Mouse (Mus musculus) adrenal gland, postnatal 25 days (tissue): ENCODE data around the gene Pknox2. TPM values are rescaled to one million over a fixed set of nuclear protein-coding genes. Genes with fewer than 3 reads are reported as not detected.

Source experiments
- DNase-seq: peaks from one replicate; pipeline ENCODE4 v3.0.0; 2021; ENCODE audit warnings: mixed read lengths
- total RNA-seq: library from RNA; stranded (reverse); gene quantifications from 2 replicates; pipeline ENCODE4 v1.2.3, GENCODE M21; 2021

Gene Pknox2
- total RNA-seq, 1 experiment from 2014 or later: 1.9 TPM

DNA sequence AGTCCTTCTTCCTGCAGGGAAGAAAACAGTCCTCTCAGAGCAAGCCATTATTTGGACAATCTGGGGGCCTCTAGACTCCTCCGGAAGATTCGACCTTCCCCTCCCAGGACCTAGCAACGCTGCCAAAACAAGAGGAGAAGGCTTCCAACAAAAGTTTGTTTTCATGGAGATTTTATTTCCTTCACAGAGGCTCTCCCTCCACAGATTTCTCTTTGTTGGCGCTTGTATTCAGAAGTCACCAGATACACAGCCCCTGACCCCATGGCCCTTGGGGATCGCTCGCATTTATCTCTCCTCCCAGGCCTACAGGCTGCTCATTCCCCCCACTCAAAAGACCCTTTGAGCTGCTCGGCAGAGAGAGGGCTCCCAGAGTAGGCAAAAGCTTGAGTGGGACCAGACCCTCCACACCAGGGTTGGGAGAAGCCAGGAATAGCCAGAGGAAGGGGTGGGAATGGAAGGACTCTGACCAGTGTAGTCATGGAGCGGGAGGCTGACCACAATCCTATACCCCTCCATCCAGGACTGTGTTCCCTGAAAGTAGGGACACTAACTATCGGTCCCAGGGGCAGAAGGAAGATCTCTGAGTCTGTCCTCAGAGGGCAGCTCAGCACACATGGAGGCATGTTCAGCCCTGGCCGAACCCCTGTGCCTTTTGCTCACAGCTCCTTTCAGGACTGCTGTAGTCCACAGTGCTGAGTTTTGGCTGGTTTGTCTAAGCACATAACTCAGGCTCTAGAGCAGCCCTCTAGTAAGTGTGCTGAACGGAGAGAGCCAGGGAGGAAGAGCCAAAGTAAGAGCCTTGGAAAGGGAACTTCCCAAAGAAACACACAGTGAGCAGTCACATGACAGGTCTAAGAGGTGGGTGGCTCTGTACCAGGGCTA lies 45.9 kb downstream of the Pknox2 start:
- DNase-seq: no peak

GRCm38 (mm10) chr9:37099595-37099994 lies 47.6 kb downstream of the Pknox2 start:
- DNase-seq: no peak

- no peak for DNase-seq
These were observed 48.6 kb downstream of the Pknox2 start for GRCm38 (mm10) chr9:37098600-37098999.

DNA sequence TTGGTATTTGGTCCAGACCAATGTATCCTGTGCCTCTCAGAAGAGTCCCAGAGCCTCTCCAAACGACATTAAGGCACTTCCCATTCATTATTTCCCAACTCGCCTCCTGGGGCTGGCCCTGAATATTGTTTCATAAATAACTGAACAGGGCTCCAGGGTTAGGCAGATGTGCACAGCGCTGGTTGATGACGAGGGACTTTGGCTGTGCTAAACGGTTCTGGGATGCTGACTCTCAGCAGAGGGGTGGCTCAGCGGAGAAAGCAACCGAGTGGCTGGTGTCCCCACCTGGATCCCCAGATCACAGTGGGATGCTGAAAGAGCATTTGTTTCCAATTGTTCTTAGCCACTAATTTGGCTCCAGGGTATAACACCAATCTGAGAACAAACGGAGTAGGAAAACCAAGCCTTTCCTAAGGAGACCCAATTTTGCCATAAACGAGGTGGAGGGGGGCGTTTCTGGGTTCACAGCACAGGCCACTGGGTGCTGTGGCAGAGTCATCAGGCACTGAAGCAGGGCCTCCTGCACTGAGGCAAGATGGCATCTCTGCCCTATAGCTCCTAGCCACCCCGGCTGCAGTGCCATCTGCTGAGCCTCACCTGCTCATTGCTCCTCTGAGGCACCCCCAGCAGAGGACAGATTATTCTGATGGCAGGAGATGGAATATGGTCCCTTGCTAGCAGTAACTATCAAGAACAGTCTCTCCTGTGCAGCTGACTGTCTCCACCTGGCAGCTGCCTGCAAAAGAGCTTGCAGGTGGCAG lies 52.8 kb downstream of the Pknox2 start:
- no peak for DNase-seq

GRCm38 (mm10) chr9:37093086-37093485 lies 54.1 kb downstream of the Pknox2 start:
- DNase-seq: no peak

DNA sequence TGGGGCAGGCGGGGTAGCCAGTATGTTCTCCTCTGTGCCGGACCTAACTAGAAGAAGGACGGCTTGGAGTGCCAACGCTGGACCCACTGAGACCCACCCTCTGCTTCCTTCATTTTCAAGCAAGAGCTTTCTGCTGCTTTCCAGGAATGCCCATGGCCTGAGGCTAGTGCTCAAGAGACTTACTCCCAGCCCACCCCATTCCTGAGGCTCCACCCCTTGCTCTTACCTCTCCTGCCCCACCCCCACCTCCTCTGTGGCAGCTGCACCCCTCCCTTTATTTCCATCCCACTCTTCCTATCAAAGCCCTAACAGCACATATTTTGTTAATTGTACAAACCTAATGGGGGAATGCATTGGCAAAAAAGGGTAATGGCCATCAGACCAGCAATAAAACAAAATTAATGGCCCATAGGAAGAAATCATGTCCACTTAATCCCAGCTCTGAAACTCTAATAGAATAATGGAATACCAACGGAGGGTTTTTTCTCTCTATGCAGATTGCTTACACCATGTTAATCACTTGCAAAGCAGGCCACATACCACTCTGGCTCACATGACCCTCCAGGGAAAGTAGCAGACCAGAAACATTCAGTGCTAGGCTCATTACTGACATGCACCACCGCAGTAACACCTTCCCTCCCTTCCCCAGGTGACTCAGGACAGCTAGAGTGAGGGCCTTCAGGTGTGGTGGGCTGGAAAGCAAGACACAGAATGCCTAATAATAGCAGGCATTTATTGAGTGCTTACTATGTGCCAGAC lies 57.1 kb downstream of the Pknox2 start:
- DNase-seq: no peak

- DNase-seq: no peak
These were observed 61.8 kb downstream of the Pknox2 start for GRCm38 (mm10) chr9:37085370-37085769.

- no peak for DNase-seq
These were observed 65.0 kb downstream of the Pknox2 start for GRCm38 (mm10) chr9:37082246-37082645.

DNA sequence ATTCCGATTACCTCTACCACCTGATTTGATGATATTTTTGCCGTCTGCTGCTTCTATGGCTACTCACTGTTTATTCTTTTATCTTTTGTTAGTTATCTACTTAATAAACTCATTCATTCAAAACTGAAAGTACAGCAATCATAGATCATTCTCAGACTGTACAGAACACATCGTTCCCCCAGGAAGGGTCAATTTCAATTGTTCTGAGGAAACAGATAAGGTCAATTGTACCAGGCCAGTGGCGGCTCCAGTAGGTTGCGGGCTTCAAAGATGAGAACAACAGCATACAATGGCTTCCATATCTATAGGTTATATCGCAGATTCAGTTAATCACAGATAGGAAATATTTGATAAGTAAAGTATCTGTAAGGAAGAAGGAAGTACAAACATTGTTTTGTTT lies 66.9 kb downstream of the Pknox2 start:
- DNase-seq: no peak

DNA sequence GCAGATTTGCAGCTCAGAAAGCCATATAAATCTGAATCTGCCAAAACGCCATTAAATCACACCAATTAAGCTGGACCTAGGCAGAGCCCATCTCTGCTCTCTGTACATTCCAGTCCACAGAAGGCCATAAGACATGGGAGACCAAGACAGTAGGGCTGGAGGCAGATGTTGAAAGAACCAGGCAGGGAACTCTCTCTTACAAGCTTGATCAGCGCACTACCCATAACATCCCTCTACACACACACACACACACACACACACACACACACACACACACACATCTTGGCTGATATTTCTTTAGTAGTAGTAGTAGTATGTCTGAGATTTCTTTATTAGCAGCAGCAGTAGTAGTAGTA lies 70.2 kb downstream of the Pknox2 start:
- DNase-seq: no peak

DNA sequence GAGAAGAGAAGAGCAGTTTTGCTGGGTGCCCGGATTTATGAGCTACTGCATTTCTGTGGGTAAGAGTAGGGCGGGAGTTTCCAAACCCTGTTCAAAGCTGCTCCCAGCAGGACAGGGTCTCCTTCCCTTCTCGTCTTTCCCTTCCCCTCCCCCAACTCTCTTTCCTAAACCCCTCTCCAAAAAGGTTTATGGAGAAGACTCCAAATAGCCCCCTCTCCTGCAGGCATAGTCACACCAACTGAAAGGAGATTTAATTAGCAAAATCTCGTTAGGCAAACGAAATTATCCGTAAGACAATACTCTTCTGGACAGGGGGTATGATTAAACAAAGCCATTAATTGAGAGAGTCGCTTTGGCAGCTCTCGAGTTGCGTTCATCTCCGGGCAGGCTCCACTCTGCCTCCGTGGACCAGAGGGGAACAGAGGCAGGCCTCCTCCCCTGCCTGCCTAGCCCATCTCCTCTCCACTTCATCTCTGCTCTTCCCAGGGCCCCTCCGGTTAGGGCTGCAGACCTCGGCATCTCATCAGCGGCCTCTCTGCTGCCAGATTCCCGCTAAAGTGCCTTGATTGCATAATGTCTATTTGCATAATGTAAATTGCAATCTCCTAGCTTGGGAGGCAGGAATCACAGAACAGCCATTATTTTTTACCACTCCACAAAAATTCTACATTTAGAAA lies 70.7 kb downstream of the Pknox2 start:
- DNase-seq: no peak

DNA sequence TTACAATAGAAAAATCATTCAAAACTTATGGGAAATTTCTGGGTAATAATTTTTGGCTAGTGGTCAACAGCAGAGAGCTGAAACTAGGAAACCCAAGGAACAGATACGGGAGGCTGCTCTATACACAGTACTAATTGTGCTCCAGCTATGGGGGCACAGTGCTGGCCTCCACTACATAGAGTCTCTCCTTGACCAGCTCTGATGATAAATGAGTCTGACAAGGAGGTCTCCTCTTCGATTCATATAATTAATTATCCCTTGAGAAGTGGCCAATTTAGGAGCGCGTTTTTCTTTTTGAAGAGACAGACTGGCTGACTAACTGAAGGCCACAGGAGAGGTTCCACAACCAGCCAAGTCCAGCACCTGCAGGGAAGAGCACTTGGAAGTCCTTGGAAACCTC lies 71.3 kb downstream of the Pknox2 start:
- no peak for DNase-seq

DNA sequence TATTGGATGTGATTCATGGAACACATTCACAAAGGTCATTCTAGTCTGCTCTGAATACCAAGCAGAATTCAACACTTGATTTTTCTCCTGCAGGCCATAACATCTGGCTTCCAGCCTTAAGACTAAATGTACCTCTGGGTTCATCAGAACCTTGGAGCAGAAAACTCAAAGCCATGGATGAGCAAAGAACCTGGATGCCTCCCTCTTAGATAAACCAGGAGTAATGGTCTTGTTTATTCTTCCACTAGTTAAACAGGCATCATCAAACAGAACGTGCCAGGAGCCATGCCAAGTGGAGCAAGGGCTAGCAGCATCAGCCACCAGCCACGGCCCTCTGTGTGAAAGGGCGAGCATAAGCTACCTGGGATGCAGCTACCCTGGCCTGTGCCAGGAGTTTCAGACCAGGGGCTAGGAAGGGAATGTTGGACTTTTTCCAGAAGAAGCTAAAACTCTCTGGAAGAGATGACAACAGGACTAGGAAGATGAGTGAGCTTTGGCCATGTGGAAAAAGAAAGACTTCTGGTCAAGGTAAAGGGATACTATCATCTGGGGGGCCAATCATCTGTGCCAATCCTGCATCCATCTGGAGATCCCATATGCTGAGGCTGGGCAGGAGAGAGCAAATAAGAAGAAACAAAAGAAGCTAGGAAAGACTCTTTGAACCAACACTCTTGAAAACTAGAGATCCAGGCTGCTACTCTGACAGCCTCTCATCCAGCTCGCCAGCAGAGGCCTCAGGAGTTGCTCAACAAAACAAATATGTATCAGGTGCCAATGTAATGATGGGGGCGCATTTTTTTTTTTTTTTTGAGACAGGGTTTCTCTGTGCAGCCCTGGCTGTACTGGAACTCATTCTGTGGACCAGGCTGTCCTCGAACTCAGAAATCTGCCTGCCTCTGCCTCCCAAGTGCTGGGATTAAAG lies 77.6 kb downstream of the Pknox2 start:
- DNase-seq: no peak

GRCm38 (mm10) chr9:37067473-37067830 lies 79.8 kb downstream of the Pknox2 start:
- no peak for DNase-seq

DNA sequence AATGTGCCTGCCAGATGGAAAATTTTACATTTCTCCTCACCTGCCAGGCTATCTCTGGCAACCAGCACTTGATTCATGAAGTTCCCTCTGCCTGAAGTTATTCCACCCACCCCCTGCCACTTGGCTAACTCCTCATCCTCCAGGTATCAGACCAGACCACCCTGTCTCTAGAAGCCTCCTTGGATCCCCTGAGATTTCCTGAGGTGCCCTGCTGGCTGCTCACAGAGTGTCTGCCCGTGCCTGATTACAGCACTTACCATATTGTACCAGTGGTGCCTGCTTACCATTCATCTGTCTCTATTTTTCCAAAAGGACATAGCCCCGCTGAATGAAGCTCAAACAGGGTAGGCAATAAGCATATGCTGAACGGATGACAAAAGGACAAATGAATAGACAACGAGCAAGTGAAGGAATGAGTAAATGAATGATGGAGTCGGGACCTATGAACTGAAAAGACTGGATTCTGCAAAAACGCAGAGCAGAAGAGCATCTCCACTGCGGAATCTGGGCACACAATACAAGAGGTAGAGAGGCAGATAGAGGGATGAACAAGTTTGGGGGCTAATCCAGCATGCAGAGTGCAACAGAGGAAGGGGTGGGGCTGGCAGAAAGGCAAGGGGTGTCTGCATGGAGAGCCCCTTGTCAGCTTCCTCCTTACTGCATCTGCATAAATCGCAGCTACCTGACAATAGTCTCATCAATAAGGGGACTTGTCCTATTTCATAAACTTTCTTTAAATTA lies 80.3 kb downstream of the Pknox2 start:
- no peak for DNase-seq

DNA sequence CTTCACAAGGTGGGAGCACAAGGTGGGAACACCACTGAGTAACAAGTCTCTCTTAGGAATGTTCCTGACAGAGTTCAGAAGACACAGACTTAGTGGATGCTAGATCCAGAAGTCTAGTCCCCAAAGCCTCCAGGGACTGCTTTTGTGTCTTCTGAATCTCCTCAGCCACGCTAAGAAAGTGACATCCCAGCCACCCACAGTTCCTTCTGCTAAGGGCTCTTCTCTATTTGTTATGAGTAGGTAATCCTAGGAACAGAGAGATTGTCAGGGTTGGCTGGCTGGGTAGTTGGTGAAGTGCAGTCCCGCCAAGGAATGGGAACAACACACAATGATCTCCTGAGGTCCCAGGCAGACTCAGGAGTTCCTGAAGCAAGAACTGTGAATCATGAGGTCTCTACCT lies 85.6 kb downstream of the Pknox2 start:
- no peak for DNase-seq

- DNase-seq: no peak
These were observed 92.5 kb downstream of the Pknox2 start for GRCm38 (mm10) chr9:37054703-37055102.

GRCm38 (mm10) chr9:37053601-37054512 lies 93.3 kb downstream of the Pknox2 start:
- no peak for DNase-seq

GRCm38 (mm10) chr9:37053041-37053440 lies 94.2 kb downstream of the Pknox2 start:
- no peak for DNase-seq
